Mouse (Mus musculus): ENCODE measurements around the gene Pet2.

Pet2 gene

DNA sequence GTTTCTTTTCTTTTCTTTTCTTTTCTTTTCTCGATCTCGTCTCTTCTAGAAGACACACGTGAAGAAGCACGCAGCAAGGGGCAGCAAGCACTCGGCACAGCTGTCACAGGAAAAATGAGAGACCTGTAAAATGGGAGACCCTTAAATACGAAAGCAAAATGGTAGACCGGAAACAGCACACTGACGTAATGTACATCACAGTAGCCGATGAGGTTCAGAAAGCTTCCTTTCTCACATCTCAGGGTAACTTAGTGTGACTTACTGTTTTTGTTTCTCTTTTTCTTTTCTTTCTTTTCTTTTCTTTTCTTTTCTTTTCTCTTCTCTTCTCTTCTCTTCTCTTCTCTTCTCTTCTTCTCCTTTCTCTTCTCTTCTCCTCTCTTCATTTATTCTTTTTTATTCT, at the start of gene Pet2:
Gene Pet2, minus strand, starts transcription at position 101 of the 400 bp plus-strand sequence.
- no peak for DNase-seq (ENCODE audit: low spot score)
